Mouse (Mus musculus) MEL (cell line): ENCODE data around the gene Pde11a. TPM values are rescaled to one million over a fixed set of nuclear protein-coding genes. Genes with fewer than 3 reads are reported as not detected.

ENCODE experiments used
- DNase-seq: peaks from one replicate; pipeline ENCODE4 v3.0.0; 2011; ENCODE audit warnings: low read depth, low spot score
- H3K27ac ChIP-seq: 2 replicates; pipeline ENCODE4 v1.5.1; 2012; ENCODE audit warnings: low read depth, mild to moderate bottlenecking, control low read depth, low read length, moderate library complexity; ENCODE audit not compliant: control insufficient read depth
- H3K27me3 ChIP-seq, 2 experiments: fragments of 150-350 bp in 1 of 2; sonication (generic) in 1 of 2; 2 replicates each; pipeline ENCODE4 v1.6.1; 2012; ENCODE audit warnings: low read length in 2 of 2, mild to moderate bottlenecking in 2 of 2, improper control_type of control experiment in 1 of 2, moderate library complexity in 1 of 2; ENCODE audit not compliant: insufficient read depth in 2 of 2, control insufficient read depth in 1 of 2
- H3K36me3 ChIP-seq, 2 experiments: 2 replicates each; pipeline ENCODE4 v1.6.1; 2012 to 2014; ENCODE audit warnings: low read length in 2 of 2, improper control_type of control experiment in 1 of 2, inconsistent platforms in 1 of 2, mild to moderate bottlenecking in 1 of 2; ENCODE audit not compliant: insufficient read depth in 2 of 2, control insufficient read depth in 1 of 2
- H3K4me1 ChIP-seq, 2 experiments: fragments of 150-350 bp in 1 of 2; sonication (generic) in 1 of 2; 2 replicates each; pipeline ENCODE4 v1.6.1; 2012; ENCODE audit warnings: low read length in 2 of 2, improper control_type of control experiment in 1 of 2, mild to moderate bottlenecking in 1 of 2; ENCODE audit not compliant: insufficient read depth in 2 of 2, control insufficient read depth in 1 of 2
- H3K4me3 ChIP-seq, 2 experiments: fragments of 150-350 bp in 1 of 2; sonication (generic) in 1 of 2; 2 replicates each; pipeline ENCODE4 v1.5.1; 2012; ENCODE audit warnings: low read depth in 2 of 2, low read length in 2 of 2, mild to moderate bottlenecking in 2 of 2, moderate library complexity in 2 of 2, control low read depth in 1 of 2, improper control_type of control experiment in 1 of 2; ENCODE audit not compliant: control insufficient read depth in 1 of 2, insufficient read depth in 1 of 2
- H3K79me2 ChIP-seq: 2 replicates; pipeline ENCODE4 v1.6.1; 2012; ENCODE audit warnings: mild to moderate bottlenecking, low read length, moderate library complexity; ENCODE audit not compliant: control insufficient read depth, poor library complexity, insufficient read depth
- H3K9ac ChIP-seq: 2 replicates; pipeline ENCODE4 v1.6.1; 2012; ENCODE audit warnings: low read depth, mild to moderate bottlenecking, control low read depth, low read length, moderate library complexity; ENCODE audit not compliant: control insufficient read depth, poor library complexity, severe bottlenecking
- H3K9me3 ChIP-seq: fragments of 150-350 bp; sonication (generic); replicated peaks from 2 replicates; pipeline ENCODE4 v1.6.1; 2012; ENCODE audit warnings: mild to moderate bottlenecking, low read length, improper control_type of control experiment, moderate library complexity; ENCODE audit not compliant: insufficient read depth
- CHD1 ChIP-seq: IDR thresholded peaks from 2 replicates; pipeline ENCODE4 v1.6.1; 2012; ENCODE audit warnings: low read depth, mild to moderate bottlenecking, inconsistent platforms, low read length, improper control_type of control experiment
- CTCF ChIP-seq, 3 experiments: IDR thresholded peaks in 2 of 3; conservative IDR thresholded peaks in 1 of 3; 2 replicates each; pipeline ENCODE4 v1.5.1; 2011 to 2012; ENCODE audit warnings: low read length in 3 of 3, low read depth in 2 of 3, mild to moderate bottlenecking in 2 of 3, improper control_type of control experiment in 1 of 3, inconsistent platforms in 1 of 3, mixed read lengths in 1 of 3, moderate library complexity in 1 of 3; ENCODE audit not compliant: control insufficient read depth in 1 of 3, insufficient read depth in 1 of 3, poor library complexity in 1 of 3, severe bottlenecking in 1 of 3
- GABPA ChIP-seq: IDR thresholded peaks from 2 replicates; pipeline ENCODE4 v1.6.1; 2012; ENCODE audit warnings: low read depth, mild to moderate bottlenecking, inconsistent platforms, low read length, improper control_type of control experiment, moderate library complexity
- MAX ChIP-seq: IDR thresholded peaks from 2 replicates; pipeline ENCODE4 v1.6.1; 2011; ENCODE audit warnings: low read length, improper control_type of control experiment
- MAZ ChIP-seq: IDR thresholded peaks from 2 replicates; pipeline ENCODE4 v1.6.1; 2012; ENCODE audit warnings: low read depth, mild to moderate bottlenecking, inconsistent platforms, low read length, improper control_type of control experiment
- MEF2A ChIP-seq: IDR thresholded peaks from 2 replicates; pipeline ENCODE4 v1.6.1; 2014; ENCODE audit warnings: low read depth, mild to moderate bottlenecking, inconsistent platforms, low read length, improper control_type of control experiment; ENCODE audit not compliant: poor library complexity, insufficient replicate concordance, severe bottlenecking; ENCODE audit errors: extremely low read depth
- MYB ChIP-seq: IDR thresholded peaks from 2 replicates; pipeline ENCODE4 v1.6.1; 2011; ENCODE audit warnings: mild to moderate bottlenecking, low read depth, low read length, improper control_type of control experiment
- NRF1 ChIP-seq: IDR thresholded peaks from 2 replicates; pipeline ENCODE4 v1.6.1; 2014; ENCODE audit warnings: low read depth, mild to moderate bottlenecking, inconsistent platforms, low read length, improper control_type of control experiment, moderate library complexity; ENCODE audit not compliant: poor library complexity, insufficient read depth, severe bottlenecking
- POLR2A ChIP-seq, 2 experiments: IDR thresholded peaks; 2 replicates each; pipeline ENCODE4 v1.6.1; 2011 to 2012; ENCODE audit warnings: low read length in 2 of 2, mild to moderate bottlenecking in 2 of 2, control low read depth in 1 of 2, improper control_type of control experiment in 1 of 2, low read depth in 1 of 2, moderate library complexity in 1 of 2; ENCODE audit not compliant: control insufficient read depth in 1 of 2, insufficient read depth in 1 of 2, poor library complexity in 1 of 2
- POLR2AphosphoS2 ChIP-seq: IDR thresholded peaks from 2 replicates; pipeline ENCODE4 v1.6.1; 2011; ENCODE audit warnings: low read length, improper control_type of control experiment
- POLR2AphosphoS5 ChIP-seq: IDR thresholded peaks from 2 replicates; pipeline ENCODE4 v1.6.1; 2012; ENCODE audit warnings: low read depth, borderline replicate concordance, mild to moderate bottlenecking, inconsistent platforms, low read length, moderate library complexity, mixed read lengths
- RAD21 ChIP-seq: IDR thresholded peaks from 2 replicates; pipeline ENCODE4 v1.6.1; 2011; ENCODE audit warnings: mild to moderate bottlenecking, low read depth, low read length, improper control_type of control experiment
- RCOR1 ChIP-seq: IDR thresholded peaks from 2 replicates; pipeline ENCODE4 v1.6.1; 2012; ENCODE audit warnings: low read depth, mild to moderate bottlenecking, inconsistent platforms, low read length, improper control_type of control experiment
- SMC3 ChIP-seq: IDR thresholded peaks from 2 replicates; pipeline ENCODE4 v1.6.1; 2011; ENCODE audit warnings: low read depth, low read length, improper control_type of control experiment
- ZKSCAN1 ChIP-seq: IDR thresholded peaks from 2 replicates; pipeline ENCODE4 v1.6.1; 2012; ENCODE audit warnings: low read depth, mild to moderate bottlenecking, inconsistent platforms, low read length, improper control_type of control experiment, moderate library complexity
- ZMIZ1 ChIP-seq: IDR thresholded peaks from 2 replicates; pipeline ENCODE4 v1.6.1; 2012; ENCODE audit warnings: low read depth, mild to moderate bottlenecking, inconsistent platforms, low read length, improper control_type of control experiment, moderate library complexity
- polyA plus RNA-seq, 2 experiments: library from polyadenylated mRNA; stranded (reverse) in 1 of 2; unstranded in 1 of 2; fragments of >175 nt in 1 of 2; fragments of >200 nt in 1 of 2; gene quantifications; 2 replicates each; pipeline versions ENCODE4 v1.2.1 to v1.2.4; 2012; ENCODE audit warnings: low replicate concordance in 2 of 2, low read depth in 1 of 2; ENCODE audit not compliant: insufficient read length in 2 of 2, insufficient read depth in 1 of 2, missing spikeins in 1 of 2
- total RNA-seq: library from RNA; depleted of rRNA; stranded (reverse); fragments of 300-350 nt; gene quantifications from 2 replicates; pipeline ENCODE4 v1.2.3, GENCODE M21; 2012

The Pde11a gene
- total and polyA plus RNA-seq, 3 experiments: not detected

DNA sequence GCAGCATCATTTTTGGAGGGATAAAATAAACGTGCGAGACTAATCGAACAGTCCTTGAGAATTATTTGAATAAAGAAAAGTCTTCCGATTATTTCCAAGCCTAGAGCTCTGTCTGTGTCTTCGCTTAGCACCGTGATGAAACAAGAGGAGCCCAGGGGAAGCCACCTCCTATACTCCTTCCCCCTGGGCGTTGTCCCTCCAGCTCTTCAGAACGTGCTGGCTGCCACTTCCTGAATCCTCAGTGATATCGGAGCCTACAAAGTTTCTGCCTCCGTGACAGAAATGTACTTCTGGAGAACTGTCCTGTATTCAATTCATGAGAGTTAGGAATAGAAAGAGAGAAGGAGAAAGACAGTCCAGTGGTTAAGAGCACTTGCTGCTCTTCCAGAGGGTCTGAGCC lies 74.3 kb downstream of the Pde11a start:
- peaks cover 0 to 2% of the 10 kb centered on the region in 2 experiments; a peak in 2 of 4 replicates for H3K36me3 ChIP-seq
- no peaks in the 10 kb centered on the region for H3K9me3 ChIP-seq
- no peaks in the 10 kb centered on the region for H3K27me3 ChIP-seq
- peaks cover 2 to 9% of the 10 kb centered on the region in 2 experiments; a peak in 3 of 4 replicates for H3K4me1 ChIP-seq
- TF ChIP-seq ZMIZ1: no peak
- no peak for TF ChIP-seq MYB
- no peak for TF ChIP-seq MAX
- no peak for TF ChIP-seq SMC3
- no peak for TF ChIP-seq POLR2A (IDR thresholded peaks at IDR 0.05; ENCODE audit: control insufficient read depth in 1 of 2, insufficient read depth in 1 of 2, low read depth in 1 of 2, low read length in 2 of 2, poor library complexity in 1 of 2)
- no peak for TF ChIP-seq MEF2A
- H3K4me3 ChIP-seq: no peak overlapping the region; a peak in 1 of 4 replicates
- H3K9ac ChIP-seq: no peak overlapping the region
- no peaks in the 10 kb centered on the region for H3K79me2 ChIP-seq
- no peak overlapping the region for H3K27ac ChIP-seq
- peak; percentile 55 for DNase-seq

GRCm38 (mm10) chr2:76262661-76263060 lies 75.9 kb downstream of the Pde11a start:
- no peak overlapping the region for H3K4me3 ChIP-seq
- H3K36me3 ChIP-seq: peaks cover 0 to 2% of the 10 kb centered on the region in 2 experiments; a peak in 2 of 4 replicates
- H3K27ac ChIP-seq: no peak overlapping the region
- no peaks in the 10 kb centered on the region for H3K79me2 ChIP-seq
- no peak for DNase-seq
- TF ChIP-seq POLR2AphosphoS2: no peak
- TF ChIP-seq NRF1: no peak
- no peak for TF ChIP-seq SMC3
- TF ChIP-seq RCOR1: no peak
- TF ChIP-seq MYB: no peak
- TF ChIP-seq CHD1: no peak
- TF ChIP-seq ZKSCAN1: no peak
- no peak for TF ChIP-seq MAZ
- peaks cover 2 to 9% of the 10 kb centered on the region in 2 experiments; a peak in 3 of 4 replicates for H3K4me1 ChIP-seq
- no peaks in the 10 kb centered on the region for H3K9me3 ChIP-seq
- H3K9ac ChIP-seq: no peak overlapping the region
- H3K27me3 ChIP-seq: no peaks in the 10 kb centered on the region

GRCm38 (mm10) chr2:76254833-76255232 lies 83.7 kb downstream of the Pde11a start:
- H3K9ac ChIP-seq: no peak overlapping the region
- no peak overlapping the region for H3K4me3 ChIP-seq
- H3K36me3 ChIP-seq: no peaks in the 10 kb centered on the region
- H3K27me3 ChIP-seq: no peaks in the 10 kb centered on the region
- peak; percentile 80 for DNase-seq
- peak; percentile 80 for TF ChIP-seq SMC3
- no peak for TF ChIP-seq GABPA
- TF ChIP-seq POLR2AphosphoS5: no peak
- peak; percentile 68 to 84 (median 76) for TF ChIP-seq CTCF (IDR thresholded peaks at IDR 0.05 in 2 of 3, conservative IDR thresholded peaks at IDR 0.05 in 1 of 3; ENCODE audit: control insufficient read depth in 1 of 3, insufficient read depth in 1 of 3, low read depth in 2 of 3, low read length in 3 of 3, poor library complexity in 1 of 3, severe bottlenecking in 1 of 3)
- peak; percentile 54 for TF ChIP-seq RAD21
- H3K9me3 ChIP-seq: no peaks in the 10 kb centered on the region
- no peaks in the 10 kb centered on the region for H3K4me1 ChIP-seq
- no peak overlapping the region for H3K27ac ChIP-seq
- H3K79me2 ChIP-seq: no peaks in the 10 kb centered on the region
